Mouse (Mus musculus): ENCODE results near the gene Adprm. TPM values are rescaled to one million over a fixed set of nuclear protein-coding genes. Genes with fewer than 3 reads are reported as not detected.
A peak's percentile ranks its signal among the peaks of the same experiment; 100 is the strongest.
"Not testable (repeated sequence)": the region's sequence is repeated elsewhere in the genome, so short reads cannot be mapped to it uniquely, and the experiment has no call there.

The Adprm gene
- total and polyA plus RNA-seq, 3 experiments: 31.2 to 53.8 (median 43.4) TPM

GRCm38 (mm10) chr11:67093652-67094051, 41.3 kb upstream of the Adprm start:
- TF ChIP-seq TBP (conservative IDR thresholded peaks at IDR 0.05; ENCODE audit: low read depth, low read length): no peak
- no peak for TF ChIP-seq JUN (IDR thresholded peaks at IDR 0.05; ENCODE audit: insufficient read depth, low read depth, low read length)
- no peak for TF ChIP-seq GABPA (IDR thresholded peaks at IDR 0.05; ENCODE audit: insufficient replicate concordance, low read depth, low read length)
- TF ChIP-seq EP300 (IDR thresholded peaks at IDR 0.05; ENCODE audit: low read length): no peak
- TF ChIP-seq MAFK (IDR thresholded peaks at IDR 0.05; ENCODE audit: insufficient replicate concordance, low read length): no peak
- no peak for TF ChIP-seq MAZ (IDR thresholded peaks at IDR 0.05; ENCODE audit: low read depth, low read length)
- no peak for TF ChIP-seq CHD2 (IDR thresholded peaks at IDR 0.05; ENCODE audit: low read length)
- no peak for TF ChIP-seq ELF1 (IDR thresholded peaks at IDR 0.05; ENCODE audit: low read depth, low read length)
- H3K4me2 ChIP-seq (ENCODE audit: insufficient read depth, low read depth, poor library complexity, severe bottlenecking): no peak overlapping the region
- in situ Hi-C loops (cut with MboI; ENCODE audit: low pct_ligation_motif_present, low pct_unique_long_range_greater_than_20kb, low sequenced_read_pairs): no loop called here
- H3K4me3 ChIP-seq (replicated peaks in 1 of 3; ENCODE audit: low read depth in 2 of 3, low read length in 2 of 3, poor library complexity in 1 of 3): no peak overlapping the region
- no peak overlapping the region for H3K27ac ChIP-seq (ENCODE audit: insufficient read depth, low read depth)
- H3K4me1 ChIP-seq (ENCODE audit: control insufficient read depth in 1 of 2, insufficient read depth in 2 of 2): no peaks in the 10 kb centered on the region; a peak in 1 of 4 replicates
- no peak for DNase-seq (ENCODE audit: extremely low read depth)
- H3K9me3 ChIP-seq (replicated peaks; ENCODE audit: low read length): peaks cover 8% of the 10 kb centered on the region
- H3K79me2 ChIP-seq (replicated peaks; ENCODE audit: control insufficient read depth, extremely low read depth, insufficient read depth, poor library complexity, severe bottlenecking): no peaks in the 10 kb centered on the region
- dilution Hi-C loops (cut with MboI; ENCODE audit: extremely low pct_ligation_motif_present, extremely low pct_unique_long_range_greater_than_20kb, low sequenced_read_pairs): no loop called here
- no peak overlapping the region for H3K9ac ChIP-seq (ENCODE audit: insufficient read depth, low read depth)
- H3K36me3 ChIP-seq (replicated peaks in 1 of 2; ENCODE audit: control insufficient read depth in 1 of 2, insufficient read depth in 1 of 2, low read length in 1 of 2): no peaks in the 10 kb centered on the region
- peaks cover 76% of the 10 kb centered on the region for H3K27me3 ChIP-seq (replicated peaks)

GRCm38 (mm10) chr11:67093201-67093600, 40.8 kb upstream of the Adprm start:
- dilution Hi-C loops (cut with MboI; ENCODE audit: extremely low pct_ligation_motif_present, extremely low pct_unique_long_range_greater_than_20kb, low sequenced_read_pairs) (no loop called here), in situ Hi-C loops (cut with MboI; ENCODE audit: low pct_ligation_motif_present, low pct_unique_long_range_greater_than_20kb, low sequenced_read_pairs) (no loop called here)
- Histone ChIP-seq H3K27ac (ENCODE audit: insufficient read depth, low read depth) (no peak overlapping the region), H3K27me3 (replicated peaks) (peaks cover 74% of the 10 kb centered on the region), H3K4me1 (ENCODE audit: control insufficient read depth in 1 of 2, insufficient read depth in 2 of 2) (no peaks in the 10 kb centered on the region; a peak in 1 of 4 replicates), H3K36me3 (replicated peaks in 1 of 2; ENCODE audit: control insufficient read depth in 1 of 2, insufficient read depth in 1 of 2, low read length in 1 of 2) (no peaks in the 10 kb centered on the region), H3K79me2 (replicated peaks; ENCODE audit: control insufficient read depth, extremely low read depth, insufficient read depth, poor library complexity, severe bottlenecking) (no peaks in the 10 kb centered on the region), H3K9ac (ENCODE audit: insufficient read depth, low read depth) (no peak overlapping the region), H3K9me3 (replicated peaks; ENCODE audit: low read length) (peaks cover 8% of the 10 kb centered on the region), H3K4me2 (ENCODE audit: insufficient read depth, low read depth, poor library complexity, severe bottlenecking) (no peak overlapping the region), H3K4me3 (replicated peaks in 1 of 3; ENCODE audit: low read depth in 2 of 3, low read length in 2 of 3, poor library complexity in 1 of 3) (no peak overlapping the region)
- DNase-seq (ENCODE audit: extremely low read depth): no peak
- peak; percentile 38; the same call in 1 of the 2 replicates for TF ChIP-seq ELF1 (IDR thresholded peaks at IDR 0.05; ENCODE audit: low read depth, low read length)
- TF ChIP-seq RCOR1 (conservative IDR thresholded peaks at IDR 0.05; ENCODE audit: low read depth, low read length): no peak

- in situ Hi-C loops (cut with MboI; ENCODE audit: low pct_ligation_motif_present, low pct_unique_long_range_greater_than_20kb, low sequenced_read_pairs); H3K9ac ChIP-seq (ENCODE audit: insufficient read depth, low read depth); DNase-seq (ENCODE audit: extremely low read depth); H3K79me2 ChIP-seq (replicated peaks; ENCODE audit: control insufficient read depth, extremely low read depth, insufficient read depth, poor library complexity, severe bottlenecking); H3K36me3 ChIP-seq (replicated peaks in 1 of 2; ENCODE audit: control insufficient read depth in 1 of 2, insufficient read depth in 1 of 2, low read length in 1 of 2); H3K9me3 ChIP-seq (replicated peaks; ENCODE audit: low read length); H3K4me3 ChIP-seq (replicated peaks in 1 of 3; ENCODE audit: low read depth in 2 of 3, low read length in 2 of 3, poor library complexity in 1 of 3); H3K27ac ChIP-seq (ENCODE audit: insufficient read depth, low read depth); H3K4me1 ChIP-seq (ENCODE audit: control insufficient read depth in 1 of 2, insufficient read depth in 2 of 2); H3K4me2 ChIP-seq (ENCODE audit: insufficient read depth, low read depth, poor library complexity, severe bottlenecking); dilution Hi-C loops (cut with MboI; ENCODE audit: extremely low pct_ligation_motif_present, extremely low pct_unique_long_range_greater_than_20kb, low sequenced_read_pairs): not testable (repeated sequence)
- H3K27me3 ChIP-seq (replicated peaks): peaks cover 77% of the 10 kb centered on the region
Measured at GRCm38 (mm10) chr11:67092354-67092753, 40.0 kb upstream of the Adprm start.

All from CH12.LX (cell line).